Mouse (Mus musculus) thymus, postnatal 10 days (tissue): Measurements from ENCODE around the gene Fam131c.

Source experiments
- DNase-seq, 2 experiments: peaks; one replicate each; pipeline ENCODE4 v3.0.0; 2021; ENCODE audit warnings: low spot score in 2 of 2

Fam131c gene

DNA sequence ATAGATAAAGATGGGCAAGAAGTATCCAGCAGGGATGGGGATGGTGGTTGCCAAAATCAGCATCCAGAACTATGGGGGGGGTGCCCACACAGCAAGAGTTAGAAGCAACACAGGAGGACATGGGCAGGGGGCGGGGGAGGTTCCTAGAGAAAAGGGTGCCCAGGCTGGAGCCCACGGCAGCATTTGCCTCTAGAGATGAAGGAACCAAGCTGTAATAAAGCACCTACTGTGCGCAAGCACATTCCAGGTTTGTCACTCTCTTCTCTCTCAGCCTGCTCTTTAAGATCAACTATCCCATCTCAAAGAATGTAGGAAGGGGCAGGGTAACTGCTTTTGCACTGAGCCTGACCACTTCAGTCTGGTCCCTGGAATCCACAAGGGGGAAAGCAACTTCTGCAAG lies 40.6 kb downstream of the Fam131c start:
- no peak for DNase-seq

DNA sequence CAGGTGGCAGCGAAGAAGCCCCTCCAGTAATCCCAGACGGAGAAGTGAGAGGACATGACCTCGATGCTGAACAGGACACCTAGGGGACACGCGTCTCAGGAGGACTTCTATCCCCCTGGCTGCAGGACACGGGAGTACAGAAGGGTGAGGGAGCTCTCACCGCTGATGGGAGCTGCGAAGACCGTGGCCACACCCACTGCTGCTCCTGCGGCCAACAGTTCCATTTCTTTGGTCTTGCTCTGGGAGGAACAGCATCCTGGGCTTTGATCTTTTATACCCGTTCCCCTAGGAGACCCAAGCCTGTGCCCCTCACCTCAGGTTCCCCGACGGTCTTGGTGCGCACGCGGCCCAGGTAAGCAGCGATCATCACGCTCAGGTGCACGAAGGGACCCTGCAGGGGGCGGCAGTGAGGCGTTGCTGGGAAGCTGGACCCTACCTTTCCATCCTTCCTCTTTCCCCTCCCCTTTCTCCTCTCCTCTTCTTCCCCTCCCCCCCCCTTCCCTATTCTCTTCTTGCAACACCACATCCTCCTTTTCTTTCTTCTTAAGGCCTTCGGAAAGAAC lies 43.5 kb downstream of the Fam131c start:
- no peak for DNase-seq

DNA sequence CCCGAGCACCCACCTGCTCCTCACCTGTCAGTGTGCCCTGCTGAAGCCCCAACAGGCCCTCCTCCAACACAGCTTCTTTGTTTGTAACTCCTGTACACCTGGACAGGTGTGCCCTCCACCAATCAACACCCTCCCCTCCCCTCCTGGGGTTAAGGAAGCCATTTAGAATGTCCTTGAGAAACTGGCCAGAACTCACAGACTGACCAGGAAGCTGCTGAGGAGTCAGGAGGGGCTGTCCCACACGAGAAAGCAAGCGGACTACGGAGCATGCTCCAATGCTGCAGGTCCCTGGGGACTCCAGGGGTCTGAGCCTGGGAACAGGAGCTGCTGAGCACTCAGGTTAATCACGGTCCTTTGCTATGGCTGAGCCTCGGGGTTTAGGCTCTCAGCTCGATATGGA lies 47.9 kb downstream of the Fam131c start, which contains the start of gene Clcnkb:
Gene Clcnkb, minus strand, starts transcription at position 91 of the 400 bp plus-strand sequence.
- no peak for DNase-seq

DNA sequence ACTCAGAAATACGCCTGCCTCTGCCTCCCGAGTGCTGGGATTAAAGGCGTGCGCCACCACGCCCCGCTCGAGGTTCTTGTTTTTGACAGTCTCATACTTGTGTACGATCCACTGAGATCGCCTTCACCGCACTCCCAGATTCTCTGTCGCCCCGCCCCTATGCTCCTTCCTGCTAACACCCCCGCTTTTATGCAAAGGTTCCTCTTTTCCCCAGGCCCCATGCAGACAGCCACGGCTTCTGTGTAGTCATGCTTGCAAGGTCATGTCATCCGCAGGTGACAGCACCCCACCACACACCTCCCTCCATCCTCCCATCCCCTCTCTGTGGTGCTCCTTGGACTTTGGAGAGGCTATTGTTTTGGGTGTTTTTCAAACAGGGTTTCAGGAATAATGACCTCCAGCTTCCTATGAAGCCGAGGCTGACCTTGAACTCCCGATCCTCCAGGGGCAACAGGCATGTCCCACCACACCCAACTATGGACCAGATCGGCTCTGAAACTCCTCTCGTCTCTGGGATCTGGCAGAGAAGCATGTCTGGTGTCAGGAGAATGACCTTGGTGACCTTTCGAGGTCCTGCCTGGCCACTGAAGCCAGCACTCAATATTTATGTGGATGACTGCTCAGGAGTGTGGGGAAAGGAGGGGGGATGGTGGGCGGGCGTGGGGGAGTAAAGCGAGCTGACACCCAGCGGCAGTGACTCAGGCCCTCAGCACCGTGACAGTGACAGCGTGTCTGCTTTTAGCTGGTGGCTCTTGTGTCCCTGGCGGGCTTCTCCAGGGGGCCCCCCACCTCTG lies 51.6 kb downstream of the Fam131c start:
- DNase-seq: no peak

DNA sequence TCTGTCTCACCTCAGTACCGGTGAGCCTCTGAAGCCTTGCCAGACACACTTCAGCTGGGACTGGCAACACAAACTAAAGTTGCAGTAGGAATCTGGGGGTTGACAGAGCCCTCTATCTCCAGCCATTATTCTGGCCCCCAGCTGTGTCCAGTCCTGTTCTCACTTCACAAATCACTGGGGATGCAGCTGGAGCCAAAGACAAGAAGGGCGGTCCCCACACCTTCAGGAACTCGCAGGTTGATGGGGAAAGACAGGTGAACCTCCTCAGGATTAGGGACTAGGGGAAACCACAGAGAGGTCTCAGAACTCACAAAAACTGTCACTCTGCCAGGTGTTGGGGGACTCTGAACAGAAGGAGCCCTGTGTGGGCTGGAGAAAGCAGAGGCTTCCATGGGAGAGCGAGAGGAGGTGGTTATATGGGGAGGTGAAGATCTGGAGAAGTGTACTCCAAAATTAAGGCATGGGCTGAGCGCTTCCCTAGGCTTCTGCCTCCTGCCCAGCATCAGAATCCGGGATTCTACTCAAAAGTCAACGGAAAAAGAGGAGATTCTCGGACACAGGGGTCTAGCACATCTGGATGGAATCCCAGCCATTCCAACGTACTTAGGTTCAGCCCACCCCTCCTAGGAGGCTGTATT lies 52.3 kb downstream of the Fam131c start, which contains the start of gene Hspb7:
Gene Hspb7, plus strand, starts transcription at position 588 of the 638 bp plus-strand sequence.
- no peak for DNase-seq

DNA sequence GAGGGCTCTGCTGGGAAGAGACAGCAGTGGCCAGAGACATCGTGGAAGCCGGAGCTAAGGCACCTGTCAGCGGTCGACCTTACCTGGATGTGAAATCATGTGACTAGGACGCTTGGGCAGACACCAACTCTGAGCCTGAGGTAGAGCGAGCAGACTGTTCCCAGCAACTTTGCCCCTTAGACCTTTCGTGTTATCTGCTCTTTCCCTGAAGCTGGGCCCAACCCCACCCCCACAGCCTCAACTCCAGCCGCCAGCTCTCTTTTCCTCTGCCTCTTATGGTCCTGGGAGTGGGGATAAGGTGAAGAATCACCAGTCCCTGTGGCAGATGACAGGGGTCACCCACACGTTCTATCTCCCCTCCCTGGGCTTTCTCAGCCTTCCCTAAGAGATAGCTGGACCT lies 52.9 kb downstream of the Fam131c start:
- DNase-seq: no peak

DNA sequence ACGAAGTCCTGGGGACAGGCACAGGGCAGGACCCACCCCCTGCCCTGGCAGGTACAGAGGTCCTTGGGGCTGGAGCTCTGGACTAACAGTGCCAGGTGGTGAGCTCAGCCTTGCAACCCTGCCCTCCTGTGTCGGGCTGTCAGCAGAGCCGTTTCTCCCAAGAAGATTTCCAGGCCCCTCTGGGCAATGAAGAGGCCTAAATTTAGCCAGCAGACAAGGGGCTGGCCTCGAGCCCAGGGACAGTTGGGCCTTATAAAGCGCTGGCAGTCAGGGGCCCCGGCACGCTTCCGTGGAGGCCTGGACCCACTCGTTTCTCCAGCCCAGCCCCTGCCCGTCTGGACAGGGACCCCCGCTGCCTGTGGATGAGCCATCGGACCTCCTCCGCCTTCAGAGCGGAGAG lies 53.4 kb downstream of the Fam131c start:
- no peak for DNase-seq

DNA sequence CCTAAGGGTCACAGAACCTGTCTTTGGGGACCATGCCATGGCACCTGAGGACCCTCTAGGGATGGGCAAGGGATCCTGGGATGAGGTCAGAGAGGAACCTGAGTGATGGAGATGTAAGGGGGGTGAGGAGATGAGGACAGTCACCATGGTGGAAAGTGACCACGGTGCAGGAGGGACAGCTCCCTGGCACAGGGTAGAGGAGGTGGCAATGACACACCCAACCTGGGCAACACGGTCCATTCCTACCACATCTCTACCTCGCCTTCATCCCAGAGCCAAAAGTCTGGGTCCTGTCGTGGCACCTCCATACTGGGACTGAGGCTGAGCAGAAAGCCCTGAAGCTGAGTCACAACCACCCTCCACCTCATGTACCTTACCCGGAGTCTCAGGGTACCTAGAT lies 54.8 kb downstream of the Fam131c start:
- DNase-seq: no peak

DNA sequence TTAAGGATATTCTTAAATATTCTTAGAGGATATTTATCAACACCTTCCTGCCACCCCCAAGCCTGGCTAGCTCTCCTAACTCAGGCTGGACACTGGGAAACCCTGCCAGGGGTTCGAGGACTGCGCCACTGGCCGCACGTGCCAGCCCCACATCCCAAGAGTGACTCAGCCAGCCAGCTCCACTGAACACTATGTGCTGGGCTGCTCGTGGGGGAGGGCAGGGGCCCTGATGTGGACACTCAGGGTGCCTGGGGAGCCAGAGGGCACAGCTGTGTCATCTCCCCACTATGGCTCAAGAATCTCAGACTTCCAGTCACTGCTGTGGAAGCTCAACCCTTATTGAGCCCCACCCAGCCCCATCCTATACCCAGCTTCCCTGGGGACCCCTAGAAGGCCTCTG lies 55.3 kb downstream of the Fam131c start:
- no peak for DNase-seq

DNA sequence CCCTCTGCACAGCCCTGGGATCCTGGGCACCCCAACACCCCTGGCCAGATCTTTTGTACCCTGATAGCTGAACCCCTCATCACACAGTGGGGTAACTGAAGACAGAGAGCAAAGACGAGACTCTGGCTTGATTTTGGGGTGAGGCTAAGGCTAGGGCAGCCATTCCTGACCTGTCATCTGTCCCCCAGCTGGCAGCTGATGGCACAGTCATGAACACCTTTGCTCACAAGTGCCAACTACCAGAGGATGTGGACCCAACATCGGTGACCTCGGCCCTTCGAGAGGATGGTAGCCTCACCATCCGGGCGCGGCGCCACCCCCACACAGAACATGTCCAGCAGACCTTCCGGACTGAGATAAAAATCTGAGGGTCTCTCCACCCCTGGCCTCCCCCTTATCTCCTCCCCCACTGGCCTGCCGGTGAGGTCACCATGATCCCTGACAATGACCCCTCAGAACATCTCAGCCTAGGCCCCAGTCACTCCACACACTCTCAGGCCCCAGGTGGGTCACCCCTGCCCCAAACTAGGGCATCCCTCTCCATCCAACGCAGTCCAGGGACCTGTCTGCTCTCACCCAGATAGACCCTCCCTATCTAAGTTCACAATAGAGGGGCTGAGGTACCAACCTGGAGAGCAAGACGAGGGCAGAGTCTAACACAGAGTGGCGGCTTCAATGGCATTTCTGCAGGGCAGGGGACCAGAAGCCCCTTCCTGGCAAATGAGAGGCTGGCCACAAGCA lies 55.8 kb downstream of the Fam131c start:
- no peak for DNase-seq

DNA sequence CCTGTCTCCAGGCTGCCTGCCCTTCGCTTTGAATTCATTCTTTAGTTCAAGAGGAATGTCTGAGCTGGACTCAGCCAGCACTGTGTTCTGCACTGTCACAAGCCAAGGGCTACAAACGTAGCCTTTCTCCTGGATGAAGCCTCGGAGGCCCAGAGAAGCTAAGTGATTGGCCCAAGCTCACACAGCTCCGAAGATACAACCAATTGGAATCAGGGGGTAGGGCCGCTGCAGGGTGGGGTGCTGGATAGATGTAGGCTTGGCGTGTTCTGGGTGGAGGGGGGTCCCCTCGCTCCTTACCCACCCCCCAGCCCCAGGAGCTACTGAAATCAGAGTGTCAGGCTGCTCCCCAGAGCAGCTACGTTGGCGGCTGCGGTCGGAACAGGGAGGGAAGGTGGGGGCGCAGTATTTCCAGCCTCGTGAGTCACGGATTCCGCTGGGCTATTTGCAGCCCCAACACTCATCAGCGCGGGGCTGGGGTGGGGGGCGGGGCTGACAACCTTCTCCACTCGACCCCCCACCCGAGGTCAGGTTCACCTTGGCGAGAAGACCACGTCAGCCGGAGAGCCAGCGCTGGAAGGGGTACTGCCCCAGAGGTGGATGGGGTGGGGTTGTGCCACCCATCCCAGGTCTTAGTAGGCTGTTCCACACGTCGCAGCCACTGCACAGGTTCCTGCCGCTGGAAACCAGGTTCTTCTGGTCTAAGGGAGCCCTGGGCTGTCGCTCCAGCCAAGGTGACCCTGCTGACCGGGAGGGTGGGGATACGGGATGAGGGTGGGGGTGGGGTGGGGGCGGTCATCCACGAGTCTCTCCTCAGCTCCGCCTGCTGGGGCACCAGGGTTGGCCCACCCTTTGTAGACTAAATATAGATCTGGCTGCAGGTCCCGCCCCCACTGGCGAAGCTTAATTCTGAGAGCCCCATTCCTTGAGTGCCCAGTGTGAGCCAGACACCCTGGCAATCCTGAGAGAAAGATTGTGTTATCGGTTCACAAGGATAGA lies 57.8 kb downstream of the Fam131c start:
- DNase-seq: peak; percentile 17 to 26

DNA sequence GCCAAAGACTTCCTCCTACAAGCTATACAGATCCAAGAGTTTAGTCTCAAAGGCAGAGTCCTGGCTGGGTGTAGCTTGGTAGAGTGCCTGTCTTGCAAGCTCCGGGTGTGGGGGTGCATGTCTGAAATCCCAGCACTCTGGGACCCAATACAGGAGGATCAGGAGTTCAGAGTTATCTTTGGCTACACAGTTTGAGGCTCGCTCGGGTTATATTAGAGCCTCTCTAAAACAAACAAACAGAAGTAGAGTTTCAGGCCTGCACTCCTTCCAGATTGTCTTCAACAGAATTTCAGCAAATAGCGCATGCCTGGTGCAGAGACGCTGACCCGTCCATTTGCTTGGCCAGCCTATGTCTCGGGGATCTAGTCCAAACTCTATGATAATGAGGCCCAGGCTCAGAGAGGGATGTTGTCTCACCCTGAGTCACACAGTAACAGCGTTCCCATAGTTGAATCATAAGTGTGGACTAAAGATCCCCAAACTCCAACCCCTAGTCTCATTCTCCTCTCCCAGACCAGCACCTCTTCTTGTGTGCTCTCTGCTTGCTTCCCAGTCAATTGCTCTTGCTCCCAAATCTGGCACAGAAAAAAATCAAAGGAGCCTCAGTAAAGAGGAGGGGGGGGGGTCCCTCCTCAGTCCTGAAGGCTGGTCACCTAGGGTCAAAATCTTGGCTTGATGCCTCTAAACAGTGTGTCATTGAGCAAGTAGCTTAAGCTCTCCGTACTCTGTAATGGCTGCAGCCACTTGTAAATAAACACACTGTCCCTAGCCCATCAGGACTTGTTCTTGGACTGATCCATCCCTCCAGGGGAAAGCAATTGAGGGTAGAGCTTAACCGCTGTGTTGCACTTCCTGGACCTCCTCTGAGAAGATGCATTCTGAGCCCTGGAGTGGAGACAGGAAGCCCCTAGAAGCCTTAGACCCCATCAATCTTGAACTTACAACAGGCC lies 59.1 kb downstream of the Fam131c start:
- no peak for DNase-seq

DNA sequence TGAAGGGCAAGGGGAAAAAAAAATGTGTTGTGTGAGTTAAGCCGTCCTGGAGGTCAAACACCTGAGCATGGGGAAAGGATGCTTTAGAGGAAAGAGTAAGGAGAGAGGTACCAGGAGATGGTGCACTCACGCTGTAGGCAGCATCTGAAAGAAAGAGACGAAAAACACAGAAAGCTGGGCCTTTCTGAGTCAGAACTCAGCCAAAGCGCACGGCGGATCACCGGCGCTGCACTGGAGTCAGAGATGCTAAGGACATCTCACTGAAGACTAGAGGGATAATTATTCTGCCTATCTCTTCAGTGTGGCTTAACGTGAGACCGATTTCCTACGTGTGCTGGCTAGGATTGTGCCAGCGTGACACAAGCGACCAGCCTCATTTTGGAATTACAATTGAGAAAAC lies 59.9 kb downstream of the Fam131c start:
- no peak for DNase-seq

DNA sequence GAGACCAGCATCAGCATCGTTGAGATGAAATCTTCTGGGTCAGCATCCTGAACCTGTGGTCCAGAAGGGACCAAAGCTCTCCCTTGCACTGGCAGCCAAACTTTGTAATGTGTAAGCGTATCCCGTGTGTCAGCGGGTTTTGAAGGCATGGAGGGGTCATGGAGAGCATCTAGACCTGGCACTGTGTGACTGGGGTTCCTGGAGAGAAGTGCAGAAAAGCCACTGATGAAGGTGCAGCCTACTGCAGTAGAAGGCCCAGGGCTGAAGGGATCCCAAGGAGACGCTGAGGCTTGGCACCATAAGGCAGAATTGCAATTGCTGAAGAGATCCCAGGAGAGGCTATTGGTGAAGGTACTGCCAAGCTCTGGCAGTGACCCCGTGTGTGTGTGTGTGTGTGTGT lies 61.4 kb downstream of the Fam131c start:
- DNase-seq: no peak

DNA sequence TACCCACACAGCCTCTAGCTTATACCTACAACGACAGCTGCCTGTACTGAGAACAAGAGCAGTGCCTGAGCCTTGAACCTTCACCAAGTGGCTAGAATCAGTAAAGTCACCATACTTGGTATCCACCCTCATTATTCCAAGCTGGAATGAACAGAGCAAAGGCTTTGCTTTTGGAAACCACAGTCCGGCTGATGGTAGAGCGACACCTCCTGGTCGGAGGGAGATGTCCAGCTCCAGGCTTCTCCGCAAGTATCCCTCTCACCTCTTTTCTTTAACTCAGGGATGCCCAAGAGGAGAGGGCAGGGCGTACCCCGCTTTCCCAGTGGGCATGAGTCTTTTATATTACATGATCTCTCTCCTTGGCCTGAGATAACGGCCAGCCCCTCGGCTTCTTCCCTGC lies 61.8 kb downstream of the Fam131c start:
- no peak for DNase-seq

DNA sequence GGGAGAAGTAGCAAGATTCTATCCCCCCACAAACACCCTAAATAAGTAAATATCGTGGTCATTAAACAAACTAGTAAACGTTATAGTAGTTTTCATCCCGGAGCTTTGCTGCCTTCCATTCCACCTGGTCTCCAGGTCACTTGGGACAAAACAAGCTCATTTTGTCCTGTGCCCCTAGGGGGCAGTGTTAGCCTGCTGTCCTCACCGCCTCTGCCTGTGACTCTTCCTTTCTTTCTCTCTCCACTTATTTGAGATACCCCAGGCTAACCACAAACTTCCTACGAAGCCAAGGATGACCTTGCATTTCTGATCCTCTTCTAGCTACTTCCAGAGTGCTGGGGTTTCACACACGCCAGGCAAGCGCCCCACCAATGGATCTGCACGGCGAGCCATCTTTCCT lies 63.0 kb downstream of the Fam131c start:
- peak; percentile 34 to 76 for DNase-seq

DNA sequence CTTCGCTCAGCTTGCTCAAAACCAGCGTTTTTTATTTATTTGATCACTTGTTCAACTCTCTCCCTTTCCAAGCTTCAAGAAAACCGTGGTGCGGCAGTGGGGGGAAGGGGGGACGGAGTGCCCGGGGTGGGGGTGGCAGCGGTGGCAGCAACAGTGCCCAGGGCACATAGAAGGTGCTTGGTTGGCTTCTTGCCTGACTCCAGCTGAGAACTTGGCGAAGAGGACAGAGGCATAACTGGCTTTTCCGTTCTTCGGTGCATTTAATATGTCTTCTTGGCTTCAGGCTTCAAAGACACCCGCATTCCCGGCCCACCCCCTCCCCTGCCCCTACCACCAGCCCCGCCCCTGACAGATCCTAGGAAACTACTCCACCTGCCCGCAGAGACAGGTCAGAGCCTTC lies 64.6 kb downstream of the Fam131c start:
- no peak for DNase-seq

DNA sequence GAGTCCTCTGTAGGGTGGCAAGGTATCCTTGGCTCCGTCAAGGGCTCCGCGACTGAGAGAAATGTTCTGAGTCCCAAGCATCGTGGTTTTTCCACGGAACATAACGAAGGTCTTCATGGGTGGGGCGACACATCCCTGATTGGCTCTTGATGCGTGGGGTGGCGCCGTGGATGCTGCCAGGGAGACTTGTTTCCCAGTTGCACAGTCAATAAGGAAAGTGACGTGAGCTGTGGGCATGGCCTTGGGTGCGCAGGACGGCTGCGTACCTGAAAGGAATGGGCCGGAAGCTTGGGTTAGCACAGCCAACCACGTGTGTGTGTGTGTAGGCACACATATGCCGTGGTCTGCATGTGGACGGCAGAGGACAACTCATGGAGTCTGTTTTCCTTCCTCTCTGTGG lies 65.2 kb downstream of the Fam131c start:
- no peak for DNase-seq
